Mouse (Mus musculus) limb, embryonic 10.5 days (tissue): ENCODE measurements around the gene Adm2. TPM values are rescaled to one million over a fixed set of nuclear protein-coding genes. Genes with fewer than 3 reads are reported as not detected.
A peak's percentile ranks its signal among the peaks of the same experiment; 100 is the strongest.

Source experiments
- DNase-seq: peaks from one replicate; pipeline ENCODE4 v3.0.0-alpha.2; 2017; ENCODE audit warnings: low spot score
- H3K27ac ChIP-seq: fragments of 300-500 bp; sonication (generic); 2 replicates; pipeline ENCODE4 v1.5.1; 2016; ENCODE audit warnings: mild to moderate bottlenecking
- H3K27me3 ChIP-seq: fragments of 300-500 bp; sonication (generic); 2 replicates; pipeline ENCODE4 v1.6.1; 2016; ENCODE audit warnings: low read depth, mild to moderate bottlenecking; ENCODE audit not compliant: poor library complexity, severe bottlenecking
- H3K36me3 ChIP-seq: fragments of 300-500 bp; sonication (generic); 2 replicates; pipeline ENCODE4 v1.6.1; 2016; ENCODE audit warnings: mild to moderate bottlenecking, moderate library complexity
- H3K4me1 ChIP-seq: fragments of 300-500 bp; sonication (generic); 2 replicates; pipeline ENCODE4 v1.6.1; 2016
- H3K4me3 ChIP-seq: fragments of 300-500 bp; sonication (generic); 2 replicates; pipeline ENCODE4 v1.5.1; 2016; ENCODE audit warnings: mild to moderate bottlenecking, moderate library complexity
- H3K9me3 ChIP-seq: fragments of 300-500 bp; sonication (generic); replicated peaks from 2 replicates; pipeline ENCODE4 v1.6.1; 2016; ENCODE audit warnings: mild to moderate bottlenecking
- WGBS: fragments of 180-500 bp; shearing (Covaris S2); methylation state at CpG from one replicate; pipeline ENCODE4 v1.1.7; 2016; 5-methylcytosine and 5-hydroxymethylcytosine counted together
- microRNA-seq: library from miRNA; unstranded; fragments of <30 nt; microRNA quantifications from one replicate; pipeline ENCODE4, GENCODE M21; 2017
- polyA plus RNA-seq: library from polyadenylated mRNA; unstranded; fragments of >200 nt; fragmentation: Nextera tagmentation; extraction: Ambion mirVana; gene quantifications from 2 replicates; pipeline ENCODE4 v1.2.1, GENCODE M21; 2016

The Adm2 gene
- polyA plus RNA-seq, 1 experiment from 2014 or later: 0.18 TPM

GRCm38 (mm10) chr15:89373762-89374248 lies 51.3 kb downstream of the Adm2 start, which contains the start of gene Sco2:
Sco2 (minus strand) TSS chr15:89373846.
- H3K4me1 ChIP-seq: peaks cover 51% of the 10 kb centered on the region
- no peaks in the 10 kb centered on the region for H3K9me3 ChIP-seq
- peaks cover 31% of the 10 kb centered on the region for H3K27me3 ChIP-seq
- H3K36me3 ChIP-seq: peaks cover 42% of the 10 kb centered on the region
- 0% methylated on average over 42 of the region's 42 CpGs for WGBS
- DNase-seq: peak; percentile 99
- peak within 1 kb of the TSS; percentile 93 for H3K27ac ChIP-seq
- peak within 1 kb of the TSS; percentile 66 for H3K4me3 ChIP-seq

Small RNA genes within 50 kb of the gene (microRNA-seq; reads per million reads assigned to microRNA genes)
- gene Mir6959: not detected

Other genes with a start within 250 kb of the Adm2 start
- gene Trabd, start 247.6 kb upstream of the Adm2 start, polyA plus RNA-seq: 59.5 and 62.1 TPM in 2 replicates
- gene Selenoo, start 233.6 kb upstream of the Adm2 start, polyA plus RNA-seq: 10.6 and 13.9 TPM in 2 replicates
- 24.4 and 28.6 TPM in 2 replicates for gene Tubgcp6, start 199.6 kb upstream of the Adm2 start, polyA plus RNA-seq
- gene Hdac10, start 194.0 kb upstream of the Adm2 start, polyA plus RNA-seq: 13.0 and 13.8 TPM in 2 replicates
- 21.5 and 26.4 TPM in 2 replicates for gene Mapk12, start 182.0 kb upstream of the Adm2 start, polyA plus RNA-seq
- gene Mapk11, start 173.1 kb upstream of the Adm2 start, polyA plus RNA-seq: 20.3 and 21.8 TPM in 2 replicates
- gene Plxnb2, start 141.9 kb upstream of the Adm2 start, polyA plus RNA-seq: 147 and 162 TPM in 2 replicates
- 21.2 and 27.5 TPM in 2 replicates for gene Dennd6b, start 126.2 kb upstream of the Adm2 start, polyA plus RNA-seq
- 15.4 and 21.2 TPM in 2 replicates for gene Ppp6r2, start 111.2 kb upstream of the Adm2 start, polyA plus RNA-seq
- gene Sbf1, start 7.4 kb upstream of the Adm2 start, polyA plus RNA-seq: 71.9 and 80.9 TPM in 2 replicates
- gene Miox, start 11.7 kb downstream of the Adm2 start, polyA plus RNA-seq: not detected in 2 replicates
- 40.8 and 45.1 TPM in 2 replicates for gene Lmf2, start 32.9 kb downstream of the Adm2 start, polyA plus RNA-seq
- gene Ncaph2, start 33.0 kb downstream of the Adm2 start, polyA plus RNA-seq: 197 and 200 TPM in 2 replicates
- gene Sco2, start 51.1 kb downstream of the Adm2 start, polyA plus RNA-seq: 7.4 and 9.0 TPM in 2 replicates
- 1.2 and 1.5 TPM in 2 replicates for gene Tymp, start 54.3 kb downstream of the Adm2 start, polyA plus RNA-seq
- gene Odf3b, start 56.6 kb downstream of the Adm2 start, polyA plus RNA-seq: 0.39 and 0.53 TPM in 2 replicates
- gene Klhdc7b, start 62.2 kb downstream of the Adm2 start, polyA plus RNA-seq: 0.08 TPM in 1 of 2 replicates, not detected in the other
- not detected in 2 replicates for gene Syce3, start 87.8 kb downstream of the Adm2 start, polyA plus RNA-seq
- 1.0 and 1.1 TPM in 2 replicates for gene Cpt1b, start 103.1 kb downstream of the Adm2 start, polyA plus RNA-seq
- gene C730034F03Rik, start 106.9 kb downstream of the Adm2 start, polyA plus RNA-seq: 3.0 and 4.5 TPM in 2 replicates
- gene Gm44502, start 107.0 kb downstream of the Adm2 start, polyA plus RNA-seq: not detected in 2 replicates
- gene Chkb, start 107.2 kb downstream of the Adm2 start, polyA plus RNA-seq: 38.6 and 41.9 TPM in 2 replicates
- gene Mapk8ip2, start 131.2 kb downstream of the Adm2 start, polyA plus RNA-seq: 1.6 and 2.5 TPM in 2 replicates
- 9.6 and 11.2 TPM in 2 replicates for gene Arsa, start 154.7 kb downstream of the Adm2 start, polyA plus RNA-seq
- gene Shank3, start 176.9 kb downstream of the Adm2 start, polyA plus RNA-seq: 2.1 and 2.8 TPM in 2 replicates
- 0.10 TPM in 1 of 2 replicates, not detected in the other for gene Acr, start 245.6 kb downstream of the Adm2 start, polyA plus RNA-seq